Mouse (Mus musculus): Measurements from ENCODE around the gene Kif24. TPM values are rescaled to one million over a fixed set of nuclear protein-coding genes. Genes with fewer than 3 reads are reported as not detected.

Kif24 gene
- polyA plus RNA-seq, 3 experiments from 2014 or later = 1.2 to 4.7 (median 1.5) TPM

DNA sequence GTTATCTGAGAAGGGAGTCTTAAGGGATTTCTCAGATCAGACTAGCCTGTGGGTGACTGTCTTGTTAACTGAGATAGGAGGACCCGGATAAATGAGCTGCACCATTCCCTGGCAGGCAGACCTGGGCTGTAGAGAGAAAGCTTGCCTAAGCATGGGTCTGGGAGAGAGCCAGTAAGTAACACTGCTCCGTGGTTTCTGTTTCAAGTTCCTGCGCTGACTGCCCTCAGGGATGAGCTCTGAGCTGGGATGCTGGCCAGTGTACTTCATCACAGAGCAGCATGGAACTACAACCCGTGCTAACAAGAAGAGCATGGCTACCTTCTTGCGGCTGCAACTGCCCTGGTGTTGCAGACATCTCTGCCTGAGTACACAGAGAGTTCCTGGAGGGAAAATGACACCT lies 64.8 kb downstream of the Kif24 start:
- ATAC-seq = no peak

DNA sequence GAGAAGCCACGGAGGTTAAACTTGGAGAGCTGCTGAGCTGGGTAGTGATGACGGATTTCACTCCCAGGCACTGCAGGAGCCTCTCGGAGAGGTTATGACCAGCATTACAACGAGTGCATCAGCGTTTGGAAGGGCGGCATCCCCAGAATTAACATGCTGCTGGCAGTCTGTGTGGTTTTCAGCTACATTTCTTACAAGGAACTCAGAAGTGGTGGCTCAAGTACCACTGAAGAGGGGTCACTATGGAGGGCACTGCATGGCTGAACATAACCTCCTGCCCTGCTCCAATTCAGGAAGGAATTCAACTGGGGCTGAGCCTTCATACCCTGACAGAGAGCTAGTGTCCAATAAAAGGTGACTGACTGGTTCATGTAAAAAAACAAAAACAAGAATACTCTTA lies 66.3 kb downstream of the Kif24 start:
- no peak for ATAC-seq

DNA sequence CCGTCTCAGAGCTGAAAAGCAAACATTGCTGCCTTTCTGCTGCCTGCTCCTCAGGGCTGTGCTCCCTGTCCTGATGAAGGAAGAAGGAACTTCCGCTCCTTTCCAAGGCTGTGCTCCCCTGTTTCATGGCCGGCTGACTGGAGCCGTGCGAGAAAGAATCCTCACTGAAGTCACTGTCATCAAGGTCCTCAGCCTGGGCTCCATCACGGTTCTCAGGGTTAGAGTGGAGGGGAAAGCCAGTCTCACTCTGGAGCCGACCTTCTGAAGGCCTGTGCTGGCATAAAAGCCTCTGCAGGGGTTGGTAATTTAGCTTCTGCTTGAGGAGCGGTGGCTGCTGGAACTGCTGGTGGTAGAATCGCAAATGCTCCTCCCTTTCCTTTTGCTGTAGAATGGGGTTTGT lies 70.0 kb downstream of the Kif24 start:
- ATAC-seq = no peak

DNA sequence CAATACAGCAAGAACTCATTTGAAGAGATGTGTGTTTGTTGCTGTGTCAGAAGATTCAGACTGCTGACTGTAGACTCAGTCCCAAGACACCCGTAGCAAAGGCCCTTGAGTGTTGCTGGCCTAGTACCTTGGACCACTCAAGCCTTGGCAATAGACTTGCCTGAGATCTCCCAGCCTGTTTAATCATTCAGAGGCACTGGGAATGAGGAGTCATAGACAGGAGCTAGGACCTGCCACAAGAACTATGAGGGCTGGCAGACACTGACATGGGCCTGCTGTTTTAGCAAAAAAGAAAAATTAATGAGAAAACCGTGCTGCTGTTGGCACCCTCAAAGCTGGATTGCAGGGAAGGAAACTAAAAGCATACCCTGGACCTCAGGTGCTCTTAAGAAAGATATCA lies 73.7 kb downstream of the Kif24 start:
- ATAC-seq = no peak

DNA sequence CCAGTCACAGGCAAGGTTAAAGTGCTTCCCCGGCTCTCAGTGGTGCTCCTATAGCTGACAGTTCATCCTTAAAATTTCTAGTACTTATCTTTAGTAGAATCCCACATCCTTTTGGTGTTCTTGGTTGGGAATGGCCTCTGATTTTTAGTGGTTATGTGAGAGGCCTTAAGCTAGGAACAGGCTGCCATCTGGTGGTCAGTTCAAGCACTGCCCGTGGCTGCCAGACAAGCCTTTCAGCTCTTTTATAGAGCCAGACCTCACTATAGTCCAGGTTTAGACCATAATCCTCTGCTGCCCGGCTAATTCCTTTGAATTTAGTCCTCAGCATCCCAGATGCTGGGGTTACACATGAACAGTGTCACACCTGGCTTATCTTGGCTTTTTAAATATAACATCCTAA lies 74.6 kb downstream of the Kif24 start:
- peak; percentile 88 for ATAC-seq

DNA sequence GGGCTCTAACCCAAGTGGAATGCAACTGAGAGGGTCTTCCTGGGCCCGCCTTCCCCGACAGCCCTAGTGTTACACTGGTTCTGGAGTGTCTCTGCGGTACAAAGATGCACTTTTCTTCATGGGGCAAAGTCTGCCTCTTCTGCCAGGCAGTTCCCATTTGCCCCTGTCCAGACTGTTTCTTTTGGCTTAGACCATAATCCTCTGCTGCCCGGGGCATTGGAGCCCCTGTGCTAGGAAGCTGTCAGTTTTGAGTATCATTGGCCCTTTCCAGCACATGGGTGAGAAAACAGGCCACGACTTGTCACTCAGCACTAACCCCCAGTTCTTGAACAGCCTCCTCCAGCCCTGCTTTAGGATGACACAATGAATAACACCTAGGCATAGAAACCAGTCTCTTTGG lies 75.4 kb downstream of the Kif24 start:
- no peak for ATAC-seq

DNA sequence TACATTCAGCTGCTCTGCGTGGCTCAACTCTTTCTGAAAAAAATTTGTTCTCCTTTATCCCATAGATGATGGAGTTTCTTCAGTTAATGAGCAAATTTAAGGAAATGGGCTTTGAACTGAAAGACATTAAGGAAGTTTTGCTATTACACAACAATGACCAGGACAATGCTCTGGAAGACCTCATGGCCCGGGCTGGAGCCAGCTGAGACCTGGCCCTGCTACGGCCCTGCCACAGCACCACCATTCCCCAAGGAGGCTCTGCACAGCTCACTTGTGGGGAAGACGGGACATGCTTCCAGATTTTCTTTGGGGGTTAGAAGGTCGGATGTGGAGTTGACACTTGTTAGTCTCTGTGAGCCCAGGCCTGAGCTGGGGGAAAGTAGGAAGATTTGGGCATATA lies 76.1 kb downstream of the Kif24 start:
- ATAC-seq = no peak

DNA sequence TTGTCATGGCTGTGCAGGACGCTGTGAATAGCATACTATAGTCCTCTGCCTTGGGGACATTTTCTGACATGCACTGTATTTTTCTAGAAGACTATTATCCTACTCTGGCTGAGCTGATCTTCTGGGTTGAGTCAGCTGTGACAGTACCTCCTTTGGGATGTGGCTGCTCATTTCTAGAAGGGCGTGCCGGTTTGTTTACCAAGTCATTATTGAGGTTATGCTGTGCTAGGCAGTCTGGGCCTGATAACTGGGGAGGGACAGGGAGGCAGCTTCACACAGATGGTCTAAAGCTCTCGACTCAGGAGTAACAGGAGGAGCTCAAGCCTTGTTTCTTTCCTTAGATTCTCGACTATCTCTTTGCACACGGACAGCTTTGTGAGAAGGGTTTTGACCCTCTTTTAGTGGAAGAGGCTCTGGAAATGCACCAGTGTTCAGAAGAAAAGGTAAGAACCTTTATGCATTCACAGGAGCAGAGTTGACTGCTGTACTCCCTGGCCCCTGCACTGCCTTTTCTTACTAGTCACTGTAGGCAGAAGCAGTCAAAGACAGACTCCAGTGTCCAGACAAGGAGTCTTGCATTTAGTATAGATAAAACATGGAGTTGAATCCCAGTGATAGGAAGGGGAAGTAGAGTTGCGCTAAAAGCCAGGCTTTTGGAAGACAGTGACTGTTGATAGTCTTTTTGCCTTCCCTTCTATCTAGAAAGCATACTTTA lies 76.8 kb downstream of the Kif24 start:
- ATAC-seq = no peak

DNA sequence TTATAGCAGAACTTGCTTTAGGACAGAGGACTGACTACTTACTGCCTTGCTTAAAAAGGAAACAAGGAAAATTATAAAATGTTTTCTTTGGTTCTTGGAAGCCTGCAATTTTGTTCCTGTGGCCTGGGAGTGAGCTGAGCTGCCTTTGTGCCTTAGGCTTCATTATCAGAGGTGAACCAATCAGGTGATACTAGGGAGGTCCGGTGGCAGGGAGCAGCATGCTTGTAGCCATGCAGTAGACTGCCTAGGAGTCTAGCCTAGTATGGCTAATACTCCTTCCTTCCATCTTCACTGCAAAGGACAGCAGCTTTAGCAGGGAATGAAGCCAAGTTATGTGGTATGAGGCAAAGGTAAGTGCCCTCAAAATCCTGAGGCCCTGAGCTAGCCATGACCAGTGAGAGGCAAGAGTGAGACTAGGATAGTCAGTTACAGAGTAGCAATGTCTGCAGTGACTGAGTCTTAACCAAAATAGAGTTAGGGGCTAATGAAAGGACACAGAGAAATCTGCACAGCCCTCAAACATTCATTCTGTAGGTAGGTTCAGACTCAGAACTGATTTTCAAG lies 78.2 kb downstream of the Kif24 start:
- ATAC-seq = no peak

DNA sequence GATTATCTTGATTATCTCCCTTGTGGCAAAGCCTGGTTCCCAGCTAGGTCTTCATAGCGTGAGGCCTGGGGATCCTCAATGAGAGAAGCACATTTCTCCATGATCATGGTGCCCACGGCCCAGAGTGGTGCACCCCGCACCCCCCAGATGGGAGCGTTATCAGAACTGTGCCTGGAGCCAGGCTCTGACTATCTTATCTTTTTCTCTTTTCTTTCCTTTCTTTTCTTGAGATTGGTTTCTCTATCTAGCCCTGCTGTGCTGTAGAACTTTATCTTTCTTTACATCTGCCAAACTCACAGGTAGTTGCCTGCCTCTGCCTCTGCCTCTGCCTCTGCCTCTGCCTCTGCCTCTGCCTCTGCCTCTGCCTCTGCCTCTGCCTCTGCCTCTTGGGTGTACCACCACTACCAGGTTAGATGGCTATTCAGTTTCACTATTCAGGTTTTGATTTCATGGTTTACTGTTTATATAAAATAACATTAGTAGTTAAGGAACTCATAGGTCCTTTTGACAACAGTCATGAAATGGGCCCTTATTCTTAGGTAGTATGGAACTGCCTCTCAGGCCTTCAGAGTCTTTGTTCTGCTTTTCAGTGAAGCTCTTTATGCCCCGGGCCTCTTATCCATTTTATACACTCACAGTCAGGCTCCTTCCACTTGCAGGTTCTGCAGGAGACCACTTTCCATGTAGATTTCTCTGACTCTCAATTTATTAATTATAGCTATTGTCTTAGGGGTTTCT lies 83.3 kb downstream of the Kif24 start:
- ATAC-seq = no peak

DNA sequence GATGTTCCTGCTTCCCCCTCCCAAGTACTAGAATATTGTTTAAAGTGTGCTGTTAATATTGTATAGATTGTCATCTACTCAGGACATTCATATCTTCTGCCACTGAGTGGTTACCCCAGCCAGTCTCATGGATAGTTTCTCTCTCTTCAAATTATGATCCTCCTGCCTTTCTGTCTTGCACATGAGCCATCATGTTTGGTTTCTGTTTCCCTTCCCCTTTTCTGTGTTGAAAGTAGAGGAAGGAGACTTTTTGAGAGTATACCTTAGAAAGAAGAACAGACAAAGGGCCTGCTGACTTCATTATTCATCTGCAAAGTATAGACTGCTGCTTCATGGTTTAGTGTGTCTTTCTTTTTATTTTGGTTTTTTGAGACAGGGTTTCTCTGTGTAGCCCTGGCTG lies 87.1 kb downstream of the Kif24 start:
- no peak for ATAC-seq

DNA sequence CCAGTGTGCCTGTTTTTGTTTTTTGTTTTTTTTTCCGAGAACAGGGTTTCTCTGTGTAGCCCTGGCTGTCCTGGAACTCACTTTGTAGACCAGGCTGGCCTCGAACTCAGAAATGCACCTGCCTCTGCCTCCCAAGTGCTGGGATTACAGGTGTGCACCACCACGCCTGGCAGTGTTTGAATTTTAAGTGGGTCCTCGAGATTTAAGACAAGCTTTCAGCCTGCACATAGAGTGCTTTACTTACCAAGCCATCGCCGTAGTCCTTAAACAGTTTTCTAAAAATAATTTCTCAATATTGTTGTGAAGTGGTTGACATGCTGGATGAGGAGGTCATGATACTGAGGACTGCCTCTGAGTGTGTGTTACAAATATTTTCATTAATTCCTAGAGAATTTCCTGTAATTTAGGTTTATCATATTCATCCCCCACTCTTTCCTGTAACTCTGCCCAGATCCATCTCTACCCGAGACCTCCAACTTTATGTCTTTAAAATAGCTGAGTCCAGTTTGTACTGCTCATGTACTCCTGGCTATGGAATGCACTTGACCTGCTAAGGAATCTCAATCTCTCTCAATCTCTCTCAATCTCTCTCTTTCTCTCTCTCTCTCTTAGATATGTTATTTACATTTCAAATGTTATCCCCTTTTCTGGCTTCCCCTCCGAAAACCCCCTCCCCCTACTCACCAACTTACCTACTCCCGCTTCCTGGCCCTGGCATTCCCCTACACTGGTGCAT lies 94.8 kb downstream of the Kif24 start:
- no peak for ATAC-seq

DNA sequence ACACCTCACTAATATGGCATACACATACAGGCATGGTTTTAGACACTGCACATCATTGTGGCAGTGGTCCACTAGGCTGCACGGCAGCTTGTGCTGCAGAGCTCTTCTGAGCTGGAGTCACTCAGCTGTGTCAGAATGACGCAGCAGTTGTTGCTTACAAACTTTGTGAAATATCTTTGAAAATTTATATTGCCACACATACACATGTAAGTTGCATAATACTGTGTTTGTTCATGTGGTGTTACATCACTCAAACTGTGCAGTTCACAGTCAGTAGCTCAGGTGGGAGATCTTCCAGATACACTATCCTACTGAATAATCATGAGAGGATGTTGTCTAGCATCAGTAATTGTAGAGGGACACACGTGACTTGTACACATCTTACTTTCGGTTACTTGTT lies 96.5 kb downstream of the Kif24 start:
- no peak for ATAC-seq

DNA sequence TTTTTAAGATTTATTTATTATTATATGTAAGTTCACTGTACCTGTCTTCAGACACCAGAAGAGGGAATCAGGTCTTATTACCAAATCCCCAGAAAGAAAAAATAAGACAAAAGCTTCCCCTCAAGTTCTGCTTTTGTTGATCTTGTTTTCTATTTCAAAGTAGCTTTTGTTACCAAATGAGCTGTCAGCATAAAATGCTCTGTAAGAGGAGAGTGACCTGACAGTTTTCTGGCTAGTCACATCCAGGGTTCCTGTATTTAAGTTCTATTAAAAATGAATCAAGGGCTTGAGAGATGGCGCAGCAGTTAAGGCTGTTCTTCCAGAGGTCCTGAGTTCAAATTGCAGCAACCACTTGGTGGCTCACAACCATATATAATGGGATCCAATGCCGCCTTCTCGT lies 103.6 kb downstream of the Kif24 start:
- no peak for ATAC-seq

DNA sequence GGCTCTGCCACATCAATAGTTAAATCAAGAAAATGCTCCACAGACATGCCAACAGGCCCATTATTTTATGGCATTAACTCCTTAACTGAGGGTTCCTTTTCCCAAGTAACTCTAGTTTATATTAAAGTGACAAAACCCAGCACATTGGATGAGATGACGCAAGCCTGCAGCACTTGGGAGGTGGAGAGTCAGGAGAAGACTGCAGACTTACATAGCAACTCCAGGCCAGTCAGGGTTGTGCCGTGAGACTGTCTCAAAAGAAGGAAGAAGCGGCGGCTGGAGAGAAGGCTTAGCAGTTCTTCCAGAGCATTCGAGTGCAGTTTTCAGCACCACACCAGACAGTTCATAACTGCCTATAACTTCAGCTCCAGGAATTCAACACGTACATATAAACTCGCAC lies 105.3 kb downstream of the Kif24 start:
- ATAC-seq = no peak

DNA sequence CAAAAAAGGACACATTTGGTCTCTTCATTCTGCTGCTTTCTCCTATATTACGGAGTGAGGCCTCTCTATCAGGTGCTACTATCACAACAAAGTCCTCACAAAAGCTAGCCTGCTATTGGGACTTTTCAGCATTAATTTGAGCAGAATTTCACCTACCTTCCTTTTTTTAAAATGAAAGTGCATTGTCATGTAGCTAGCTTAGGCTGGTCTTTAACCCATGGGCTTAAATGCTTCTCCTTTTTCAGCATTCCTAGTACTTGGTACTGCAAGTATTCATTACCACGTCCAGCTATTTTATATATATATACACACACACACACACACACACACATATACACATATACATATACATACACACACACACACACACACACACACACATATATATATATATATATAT lies 106.0 kb downstream of the Kif24 start:
- no peak for ATAC-seq

DNA sequence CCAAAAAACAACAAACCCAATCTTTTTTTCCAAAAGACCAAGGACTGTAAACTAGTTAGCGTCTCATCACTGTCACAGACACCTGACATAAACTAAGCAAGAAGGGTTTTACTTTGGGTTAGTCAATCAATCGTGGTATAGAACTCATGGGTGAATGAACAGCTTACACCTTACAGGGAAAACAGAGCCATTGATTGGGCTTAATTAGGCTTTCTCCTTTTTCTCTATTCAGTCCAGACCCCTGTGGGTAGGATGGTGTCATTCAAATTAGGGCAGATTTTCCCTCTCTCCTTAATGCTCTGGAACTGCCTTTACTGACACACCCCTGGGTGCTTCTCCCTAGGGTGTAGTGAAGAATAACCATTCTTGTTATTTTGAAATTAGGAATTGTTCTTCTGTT lies 107.5 kb downstream of the Kif24 start:
- no peak for ATAC-seq

DNA sequence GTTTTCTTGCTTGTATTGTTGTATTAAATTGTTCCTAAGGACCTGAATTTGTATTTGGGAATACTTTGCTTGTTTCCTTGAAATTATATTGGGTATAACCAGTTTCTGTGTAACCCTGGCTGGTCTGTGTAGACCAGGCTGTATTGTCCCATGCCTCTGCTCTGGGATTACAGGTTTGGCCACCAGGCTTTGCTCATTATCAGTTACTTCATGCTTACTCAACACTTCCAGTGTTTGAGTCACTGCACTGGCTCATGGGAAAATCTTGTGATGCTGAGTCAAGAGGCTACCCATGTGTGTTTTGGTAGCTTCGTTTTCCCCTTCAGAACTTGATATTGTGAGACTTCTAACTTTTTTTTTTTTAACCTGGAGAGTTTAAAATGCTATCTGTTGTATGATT lies 111.4 kb downstream of the Kif24 start:
- no peak for ATAC-seq

DNA sequence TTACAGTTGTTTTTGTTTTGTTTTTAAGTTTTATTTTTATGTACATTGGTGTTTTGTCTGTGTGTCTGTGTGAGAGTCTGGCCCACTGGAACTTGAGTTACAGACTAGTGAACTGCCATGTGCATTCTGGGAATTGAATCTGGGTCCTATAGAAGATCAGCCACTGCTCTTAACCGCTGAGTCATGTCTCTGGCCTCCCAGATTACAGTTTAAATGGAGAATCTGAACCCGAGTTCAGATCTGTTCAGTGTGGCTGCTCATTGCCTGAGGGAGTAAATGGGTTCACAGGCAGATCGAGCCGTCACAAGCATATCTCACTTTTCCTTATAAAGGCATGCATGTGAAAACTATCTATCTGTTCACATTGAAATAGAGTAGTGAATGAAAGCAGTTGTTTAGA lies 111.9 kb downstream of the Kif24 start:
- no peak for ATAC-seq

DNA sequence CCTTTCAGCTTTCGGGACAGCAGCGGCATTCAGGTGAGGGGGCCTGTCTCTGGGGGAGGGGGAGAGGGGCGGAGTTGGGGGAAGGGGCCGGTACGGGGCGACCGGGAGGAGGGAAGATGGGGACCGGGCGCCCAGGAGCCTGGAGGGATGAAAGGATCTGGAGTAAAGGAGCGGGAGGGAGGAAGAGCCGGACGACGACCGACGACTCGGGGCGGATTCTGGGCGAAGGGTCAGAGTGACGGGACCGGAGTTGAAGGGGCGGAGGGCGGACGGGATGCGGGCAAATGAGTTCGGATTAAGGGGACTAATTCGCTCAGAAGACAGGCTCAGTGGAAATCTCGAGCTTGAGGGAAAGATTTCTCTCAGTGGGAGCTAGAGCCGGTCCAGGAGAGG lies 115.5 kb downstream of the Kif24 start:
- peak; percentile 32 for ATAC-seq

DNA sequence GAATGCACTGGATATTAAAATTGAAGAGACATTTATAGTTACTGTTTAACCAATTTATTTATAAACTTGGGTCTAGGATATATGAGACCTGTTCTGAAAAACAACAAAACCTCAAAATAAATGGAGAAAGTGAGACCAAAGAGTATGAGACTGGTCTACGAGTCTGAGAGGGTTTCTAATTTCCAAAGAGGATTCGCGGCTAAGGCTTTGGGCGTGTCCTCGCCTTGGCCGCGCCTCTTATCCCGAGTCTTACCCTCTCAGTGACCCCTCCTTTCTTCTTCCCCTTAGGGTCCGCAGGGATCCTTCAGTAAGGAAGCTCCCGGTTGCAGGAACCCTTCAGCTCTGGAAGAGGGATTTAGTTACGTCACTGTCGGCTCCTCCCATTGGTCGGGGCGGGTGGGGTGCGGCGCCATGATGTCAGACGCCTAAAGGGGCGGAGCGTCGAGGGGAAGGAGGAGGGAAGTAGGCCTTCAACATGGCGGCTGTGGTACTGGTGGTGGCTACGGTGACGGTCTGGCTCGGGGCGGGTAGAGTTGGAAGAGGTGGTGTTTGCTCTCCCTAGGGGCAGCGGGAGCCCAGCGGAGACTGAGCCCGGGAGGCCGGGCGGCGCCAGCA lies 116.0 kb downstream of the Kif24 start, which contains the start of gene Ubap1:
TSS of gene Ubap1 (plus strand) at position 413 of the 615 bp plus-strand sequence.
- ATAC-seq = peak; percentile 94

DNA sequence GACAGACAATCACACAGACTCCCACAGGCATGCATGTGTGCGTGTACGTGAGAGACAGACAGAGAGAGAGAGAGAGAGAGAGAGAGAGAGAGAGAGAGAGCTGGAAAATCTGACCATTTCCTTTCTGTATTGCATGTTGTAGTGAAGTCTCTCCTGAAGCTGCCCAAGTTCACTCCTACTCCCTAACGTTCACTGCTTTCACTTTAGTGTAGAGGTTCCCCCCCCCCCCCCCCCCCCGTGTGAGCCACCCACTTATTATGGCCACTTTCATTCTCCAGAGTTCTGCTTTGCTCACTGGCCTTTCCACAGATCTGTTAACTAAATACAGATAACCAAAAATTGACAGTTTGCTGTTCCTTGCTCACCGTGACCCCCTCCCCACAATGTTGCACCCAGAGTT lies 116.8 kb downstream of the Kif24 start:
- peak; percentile 44 for ATAC-seq

DNA sequence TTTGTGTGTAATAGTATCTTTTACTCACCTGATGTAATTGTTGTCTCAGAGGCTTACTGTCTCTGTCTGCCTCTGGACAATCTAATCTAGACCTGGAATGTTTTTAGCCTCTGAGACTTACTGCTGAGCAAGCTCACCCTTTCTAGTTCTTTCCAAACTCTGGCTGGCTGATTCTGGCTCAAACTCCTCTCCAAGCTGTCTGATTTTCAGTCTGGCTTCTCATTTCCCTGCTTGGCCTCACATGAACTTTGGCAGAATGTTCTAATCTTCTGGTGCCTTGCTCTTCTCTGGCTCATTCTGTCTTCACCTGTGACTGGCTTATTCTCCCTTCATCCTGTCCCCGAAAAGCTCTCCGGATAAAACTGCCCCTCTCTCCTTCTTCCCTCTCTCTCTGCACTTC lies 118.7 kb downstream of the Kif24 start:
- no peak for ATAC-seq
